Mouse (Mus musculus) cerebellum, adult 9-11 months (tissue): ENCODE data around the gene 1700001L19Rik.

Experiments used
- DNase-seq: peaks from one replicate; pipeline ENCODE4 v3.0.0; 2022

Gene 1700001L19Rik

DNA sequence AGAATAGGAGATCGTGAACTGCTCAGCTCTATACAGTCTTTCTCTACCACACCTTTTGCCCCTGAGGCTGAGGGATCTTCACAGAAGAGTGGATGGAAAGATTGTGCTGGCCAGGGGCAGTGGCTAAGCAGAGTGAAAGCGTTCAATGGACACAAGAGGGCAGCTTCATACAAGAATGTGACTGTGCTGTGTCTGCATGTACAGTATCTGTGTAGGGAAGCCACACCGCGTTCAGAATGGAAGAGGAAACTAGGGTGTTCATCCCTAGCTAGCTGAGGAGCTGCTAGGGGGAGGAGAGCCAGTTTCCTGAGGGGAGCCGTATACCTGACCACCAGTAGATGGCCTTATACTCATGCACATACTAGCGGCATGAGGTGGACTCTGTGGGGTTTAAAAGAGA lies 25.6 kb downstream of the 1700001L19Rik start:
- no peak for DNase-seq

DNA sequence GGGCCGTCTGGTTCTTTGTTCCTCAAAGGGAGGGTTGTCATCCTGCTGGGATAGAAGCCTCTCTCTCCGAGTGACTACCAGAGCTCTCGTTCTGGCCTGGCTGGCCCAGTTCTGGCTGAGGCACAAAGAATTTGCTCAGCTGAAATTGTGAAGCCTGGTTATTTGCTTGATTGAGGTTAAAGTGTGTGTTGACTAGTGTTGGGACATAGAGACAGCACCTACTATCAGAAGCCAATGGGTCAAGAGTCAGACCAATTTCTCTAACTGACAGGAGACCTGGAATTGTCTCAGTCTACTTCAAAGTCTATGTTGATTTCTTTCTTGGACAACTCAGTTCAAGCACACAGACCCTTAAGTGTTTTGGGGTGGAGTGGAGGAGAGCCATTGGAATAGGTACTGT lies 29.8 kb downstream of the 1700001L19Rik start:
- DNase-seq, result no peak

DNA sequence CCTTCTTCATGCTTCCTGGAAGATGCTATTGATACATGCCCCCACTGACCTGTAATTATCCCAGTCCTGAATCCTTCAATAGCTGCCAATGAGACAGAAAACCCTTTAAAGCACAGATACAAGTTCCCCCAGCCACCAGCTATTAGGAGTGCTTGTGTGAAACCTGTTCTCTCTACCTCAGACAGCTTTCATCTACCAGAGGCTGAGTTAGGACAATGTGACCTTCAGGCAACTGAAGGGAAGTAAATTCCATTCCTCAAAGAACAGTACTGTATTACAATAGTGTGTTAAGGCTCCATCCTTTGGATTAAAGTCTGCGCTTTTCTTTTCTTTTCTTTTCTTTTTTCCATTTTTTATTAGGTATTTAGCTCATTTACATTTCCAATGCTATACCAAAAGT lies 45.6 kb downstream of the 1700001L19Rik start:
- no peak for DNase-seq
